Mouse (Mus musculus) stomach, postnatal 0 days (tissue): ENCODE results near the gene Eml6. TPM values are rescaled to one million over a fixed set of nuclear protein-coding genes. Genes with fewer than 3 reads are reported as not detected.

Experiments used
- ATAC-seq: fragments of 200-750 bp; cut with Nextera tagmentation; 2 replicates; pipeline ENCODE4 v1.8.0; 2017; ENCODE audit not compliant: low FRiP score, low TSS enrichment
- DNase-seq: peaks from one replicate; pipeline ENCODE4 v3.0.0-alpha.2; 2016; ENCODE audit warnings: low spot score
- H3K27ac ChIP-seq: fragments of 300-500 bp; sonication (generic); replicated peaks from 2 replicates; pipeline ENCODE4 v1.5.1; 2014; ENCODE audit warnings: mild to moderate bottlenecking, control low read depth
- H3K27me3 ChIP-seq: fragments of 300-500 bp; sonication (generic); 2 replicates; pipeline ENCODE4 v1.6.1; 2014; ENCODE audit warnings: low read length; ENCODE audit not compliant: control insufficient read depth, insufficient read depth
- H3K36me3 ChIP-seq: fragments of 300-500 bp; sonication (generic); 2 replicates; pipeline ENCODE4 v1.6.1; 2014; ENCODE audit warnings: low read length, mixed read lengths; ENCODE audit not compliant: control insufficient read depth, insufficient read depth
- H3K4me1 ChIP-seq: fragments of 300-500 bp; sonication (generic); replicated peaks from 2 replicates; pipeline ENCODE4 v1.6.1; 2014; ENCODE audit warnings: antibody characterized with exemption; ENCODE audit not compliant: control insufficient read depth, insufficient read depth
- H3K4me2 ChIP-seq: fragments of 300-500 bp; sonication (generic); replicated peaks from 2 replicates; pipeline ENCODE4 v1.6.1; 2014; ENCODE audit warnings: low read depth, mild to moderate bottlenecking, control low read depth, moderate library complexity
- H3K4me3 ChIP-seq: fragments of 300-500 bp; sonication (generic); 2 replicates; pipeline ENCODE4 v1.5.1; 2014; ENCODE audit warnings: low read depth, low read length, control low read depth
- H3K9ac ChIP-seq: fragments of 300-500 bp; sonication (generic); 2 replicates; pipeline ENCODE4 v1.6.1; 2014; ENCODE audit warnings: mild to moderate bottlenecking, low read length, control low read depth, mixed read lengths
- H3K9me3 ChIP-seq: fragments of 300-500 bp; sonication (generic); 2 replicates; pipeline ENCODE4 v1.6.1; 2016; ENCODE audit warnings: low read length; ENCODE audit not compliant: control insufficient read depth
- CTCF ChIP-seq: IDR thresholded peaks from 2 replicates; pipeline ENCODE4 v1.5.1; 2016; ENCODE audit warnings: antibody characterized with exemption, low read depth, mild to moderate bottlenecking, moderate library complexity
- EP300 ChIP-seq: optimal IDR thresholded peaks from 2 replicates; pipeline ENCODE3; 2016; ENCODE audit warnings: antibody characterized with exemption
- whole genome bisulfite sequencing: fragments of 180-500 bp; shearing (Covaris S2); extraction: QIAGEN DNeasy Blood & Tissue Kit; methylation state at CpG from one replicate; pipeline ENCODE4 v1.1.7; 2014; 5-methylcytosine and 5-hydroxymethylcytosine counted together
- polyA plus RNA-seq: library from polyadenylated mRNA; unstranded; fragments of >200 nt; fragmentation: Nextera tagmentation; extraction: Ambion mirVana; gene quantifications from 2 replicates; pipeline ENCODE4 v1.2.1, GENCODE M21; 2015

Gene Eml6
- polyA plus RNA-seq, 1 experiment from 2014 or later, result 0.39 TPM

DNA sequence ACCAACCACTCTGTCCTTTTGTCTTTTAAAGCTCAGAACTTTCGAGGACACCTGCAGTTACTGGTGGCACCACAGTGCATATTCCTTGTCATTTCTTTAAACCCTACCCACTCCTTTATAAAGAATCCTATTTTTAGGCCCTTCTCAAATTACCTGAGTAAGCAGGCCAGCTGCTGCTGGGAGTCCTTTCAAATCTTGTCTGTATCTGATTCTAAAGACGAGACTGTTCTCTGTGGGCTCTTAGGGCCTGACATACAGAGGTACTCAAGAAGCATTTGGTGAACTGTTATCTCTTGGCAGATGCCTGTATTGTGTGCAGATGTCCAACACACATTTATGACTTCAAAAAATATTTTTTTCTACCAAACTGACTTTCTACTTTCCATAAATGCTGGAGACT lies 231.4 kb downstream of the Eml6 start:
- H3K27ac ChIP-seq, result no peak overlapping the region
- 40% methylated on average over 2 of the region's 2 CpGs for WGBS

GRCm38 (mm10) chr11:29790796-29791195 lies 235.0 kb downstream of the Eml6 start:
- Histone ChIP-seq H3K27ac (no peak overlapping the region), H3K27me3 (no peaks in the 10 kb centered on the region), H3K9ac (no peak overlapping the region), H3K9me3 (no peaks in the 10 kb centered on the region), H3K4me3 (no peak overlapping the region), H3K36me3 (no peaks in the 10 kb centered on the region), H3K4me2 (no peak overlapping the region), H3K4me1 (no peaks in the 10 kb centered on the region)
- WGBS, result 82% methylated on average over 2 of the region's 2 CpGs
- ATAC-seq (no peak), DNase-seq (no peak)
- TF ChIP-seq EP300 (no peak), CTCF (no peak)

More for the DNA sequence above, 231.4 kb downstream of the Eml6 start:
- Histone ChIP-seq H3K4me2 (no peak overlapping the region), H3K36me3 (no peaks in the 10 kb centered on the region), H3K9ac (no peak overlapping the region), H3K4me3 (no peak overlapping the region), H3K9me3 (no peaks in the 10 kb centered on the region), H3K27me3 (no peaks in the 10 kb centered on the region), H3K4me1 (no peaks in the 10 kb centered on the region)
- no peak for TF ChIP-seq CTCF
- TF ChIP-seq EP300, result no peak
- no peak for ATAC-seq
- no peak for DNase-seq

DNA sequence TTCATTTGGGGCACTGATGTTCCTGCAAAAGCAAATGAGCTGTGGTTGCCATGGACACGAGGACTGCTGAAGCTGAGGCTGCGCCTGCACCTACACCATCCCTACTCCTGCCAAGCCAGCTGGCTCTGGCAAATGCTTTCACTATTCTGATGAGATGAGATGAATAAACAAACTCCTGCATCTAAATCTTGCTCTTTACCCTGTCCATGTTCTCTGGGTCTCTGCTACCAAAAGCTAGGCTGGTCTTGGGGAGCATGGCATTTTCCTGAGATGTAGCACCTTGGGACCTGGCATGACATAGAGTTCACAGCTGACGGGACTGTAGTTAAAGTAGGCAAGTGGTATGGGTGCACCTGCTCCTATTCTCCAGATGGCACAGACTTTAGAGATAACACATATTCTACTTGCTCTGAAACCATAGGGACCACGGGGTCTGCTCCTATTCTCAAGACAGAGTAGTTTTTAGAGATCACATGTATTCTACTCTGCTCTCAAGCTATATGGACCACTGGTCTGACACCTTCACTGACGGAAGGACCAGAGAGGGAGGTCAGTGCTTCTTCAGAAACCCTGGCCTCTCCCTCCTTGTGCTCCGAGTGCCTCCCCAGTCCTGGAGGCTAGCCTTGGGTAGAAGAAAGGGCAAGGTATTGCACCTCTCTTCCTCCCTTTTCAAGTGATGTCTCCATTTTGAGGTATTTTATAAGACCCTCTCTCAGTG lies 236.8 kb downstream of the Eml6 start:
- H3K9ac ChIP-seq, result no peak overlapping the region
- no peaks in the 10 kb centered on the region for H3K9me3 ChIP-seq
- no peak for DNase-seq
- no peak for ATAC-seq
- TF ChIP-seq CTCF (no peak), EP300 (no peak)
- H3K36me3 ChIP-seq, result no peaks in the 10 kb centered on the region
- no peaks in the 10 kb centered on the region for H3K4me1 ChIP-seq
- H3K4me3 ChIP-seq, result no peak overlapping the region
- WGBS, result 73% methylated on average over 6 of the region's 6 CpGs
- H3K27ac ChIP-seq, result no peak overlapping the region
- no peak overlapping the region for H3K4me2 ChIP-seq
- H3K27me3 ChIP-seq, result no peaks in the 10 kb centered on the region

DNA sequence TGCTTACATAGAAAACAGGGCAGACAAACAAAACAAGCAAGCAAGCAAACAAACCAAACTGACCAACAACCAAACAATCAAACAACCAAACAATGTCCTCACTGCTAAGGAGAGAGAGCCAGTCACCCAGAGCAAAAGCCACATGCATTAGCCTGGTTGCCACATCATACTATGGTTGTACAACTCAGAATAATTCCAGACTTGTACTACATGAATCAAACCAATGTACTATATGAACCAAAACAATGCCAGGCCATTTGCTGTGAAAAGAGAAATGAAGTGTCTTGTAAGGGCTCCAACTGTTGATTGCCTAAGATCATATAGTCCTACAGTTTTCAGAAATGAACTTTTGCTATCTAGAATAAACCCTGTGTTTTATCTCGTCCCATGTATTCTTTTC lies 237.3 kb downstream of the Eml6 start:
- DNase-seq (no peak), ATAC-seq (no peak)

DNA sequence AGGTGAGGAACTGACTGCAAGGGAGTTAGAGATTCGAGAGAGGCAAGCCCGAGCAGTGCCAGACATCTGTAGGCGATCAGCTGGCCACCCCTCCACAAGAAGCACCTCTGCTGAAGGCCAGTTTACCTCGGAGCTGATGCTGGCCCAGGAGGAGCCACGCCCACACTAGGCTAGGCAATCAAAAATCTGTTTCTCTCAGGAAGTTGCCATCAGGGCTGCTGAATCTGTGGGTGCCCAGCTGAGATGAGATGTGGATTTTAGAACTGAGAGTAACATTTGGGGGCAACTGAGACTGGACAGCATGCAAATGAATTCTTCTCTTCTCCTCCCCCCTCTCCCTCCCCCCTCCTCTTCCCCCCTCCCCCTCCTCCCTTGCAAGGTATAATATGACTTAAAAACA lies 238.4 kb downstream of the Eml6 start:
- 13% methylated on average over 5 of the region's 5 CpGs for WGBS

More for the DNA sequence above, 237.3 kb downstream of the Eml6 start:
- Histone ChIP-seq H3K4me2 (no peak overlapping the region), H3K9me3 (no peaks in the 10 kb centered on the region), H3K4me1 (no peaks in the 10 kb centered on the region), H3K4me3 (no peak overlapping the region), H3K9ac (no peak overlapping the region), H3K36me3 (no peaks in the 10 kb centered on the region), H3K27ac (no peak overlapping the region), H3K27me3 (no peaks in the 10 kb centered on the region)
- no peak for TF ChIP-seq EP300
- TF ChIP-seq CTCF, result no peak
- 58% methylated on average over 1 of the region's 1 CpGs for WGBS

GRCm38 (mm10) chr11:29786583-29787219 lies 239.1 kb downstream of the Eml6 start:
- DNase-seq (no peak), ATAC-seq (no peak)
- H3K27me3 ChIP-seq, result no peaks in the 10 kb centered on the region
- H3K36me3 ChIP-seq, result no peaks in the 10 kb centered on the region
- TF ChIP-seq CTCF (no peak), EP300 (no peak)
- H3K4me2 ChIP-seq, result no peak overlapping the region
- H3K9me3 ChIP-seq, result no peaks in the 10 kb centered on the region
- H3K9ac ChIP-seq, result no peak overlapping the region
- no peaks in the 10 kb centered on the region for H3K4me1 ChIP-seq
- no peak overlapping the region for H3K27ac ChIP-seq
- 78% methylated on average over 6 of the region's 6 CpGs for WGBS
- H3K4me3 ChIP-seq, result no peak overlapping the region

More for the DNA sequence above, 238.4 kb downstream of the Eml6 start:
- no peak overlapping the region for H3K4me2 ChIP-seq
- DNase-seq (peak; percentile 23), ATAC-seq (no peak)
- no peak overlapping the region for H3K27ac ChIP-seq
- H3K9me3 ChIP-seq, result no peaks in the 10 kb centered on the region
- no peaks in the 10 kb centered on the region for H3K36me3 ChIP-seq
- H3K27me3 ChIP-seq, result no peaks in the 10 kb centered on the region
- H3K9ac ChIP-seq, result no peak overlapping the region
- H3K4me3 ChIP-seq, result no peak overlapping the region
- no peak for TF ChIP-seq CTCF
- no peak for TF ChIP-seq EP300
- no peaks in the 10 kb centered on the region for H3K4me1 ChIP-seq
